Mouse (Mus musculus): ENCODE results near the gene Nptn. TPM values are rescaled to one million over a fixed set of nuclear protein-coding genes. Genes with fewer than 3 reads are reported as not detected.

The Nptn gene
- polyA plus RNA-seq, 1 experiment = 80.2 TPM

- Histone ChIP-seq H3K27me3 (ENCODE audit: control insufficient read depth, insufficient read depth, low read length) (no peaks in the 10 kb centered on the region), H3K4me1 (ENCODE audit: control insufficient read depth, insufficient read depth, low read length) (no peaks in the 10 kb centered on the region), H3K27ac (ENCODE audit: control insufficient read depth, insufficient read depth, low read depth, low read length) (no peak overlapping the region), H3K4me3 (ENCODE audit: control insufficient read depth, low read depth, low read length) (no peak overlapping the region), H3K36me3 (ENCODE audit: control insufficient read depth, insufficient read depth, low read length) (no peaks in the 10 kb centered on the region)
- TF ChIP-seq CTCF (IDR thresholded peaks at IDR 0.05; ENCODE audit: control insufficient read depth, insufficient read depth, insufficient replicate concordance, low read depth, low read length) = no peak
- TF ChIP-seq POLR2A (IDR thresholded peaks at IDR 0.05; ENCODE audit: control insufficient read depth, low read depth, low read length) = no peak
Observed at GRCm38 (mm10) chr9:58630441-58630840, 48.4 kb downstream of the Nptn start.

- TF ChIP-seq CTCF (IDR thresholded peaks at IDR 0.05; ENCODE audit: control insufficient read depth, insufficient read depth, insufficient replicate concordance, low read depth, low read length) = no peak
- TF ChIP-seq POLR2A (IDR thresholded peaks at IDR 0.05; ENCODE audit: control insufficient read depth, low read depth, low read length) = no peak
- Histone ChIP-seq H3K36me3 (ENCODE audit: control insufficient read depth, insufficient read depth, low read length) (no peaks in the 10 kb centered on the region), H3K27ac (ENCODE audit: control insufficient read depth, insufficient read depth, low read depth, low read length) (no peak overlapping the region), H3K4me1 (ENCODE audit: control insufficient read depth, insufficient read depth, low read length) (no peaks in the 10 kb centered on the region; the same call in 1 of the 2 replicates), H3K4me3 (ENCODE audit: control insufficient read depth, low read depth, low read length) (no peak overlapping the region), H3K27me3 (ENCODE audit: control insufficient read depth, insufficient read depth, low read length) (no peaks in the 10 kb centered on the region)
Observed at GRCm38 (mm10) chr9:58648406-58649264, 66.6 kb downstream of the Nptn start.

GRCm38 (mm10) chr9:58649265-58649626 is 67.2 kb downstream of the Nptn start:
- no peaks in the 10 kb centered on the region for H3K36me3 ChIP-seq (ENCODE audit: control insufficient read depth, insufficient read depth, low read length)
- no peak overlapping the region for H3K27ac ChIP-seq (ENCODE audit: control insufficient read depth, insufficient read depth, low read depth, low read length)
- no peaks in the 10 kb centered on the region; the same call in 1 of the 2 replicates for H3K4me1 ChIP-seq (ENCODE audit: control insufficient read depth, insufficient read depth, low read length)
- no peak overlapping the region for H3K4me3 ChIP-seq (ENCODE audit: control insufficient read depth, low read depth, low read length)
- no peaks in the 10 kb centered on the region for H3K27me3 ChIP-seq (ENCODE audit: control insufficient read depth, insufficient read depth, low read length)
- TF ChIP-seq POLR2A (IDR thresholded peaks at IDR 0.05; ENCODE audit: control insufficient read depth, low read depth, low read length) (no peak), CTCF (IDR thresholded peaks at IDR 0.05; ENCODE audit: control insufficient read depth, insufficient read depth, insufficient replicate concordance, low read depth, low read length) (no peak)

DNA sequence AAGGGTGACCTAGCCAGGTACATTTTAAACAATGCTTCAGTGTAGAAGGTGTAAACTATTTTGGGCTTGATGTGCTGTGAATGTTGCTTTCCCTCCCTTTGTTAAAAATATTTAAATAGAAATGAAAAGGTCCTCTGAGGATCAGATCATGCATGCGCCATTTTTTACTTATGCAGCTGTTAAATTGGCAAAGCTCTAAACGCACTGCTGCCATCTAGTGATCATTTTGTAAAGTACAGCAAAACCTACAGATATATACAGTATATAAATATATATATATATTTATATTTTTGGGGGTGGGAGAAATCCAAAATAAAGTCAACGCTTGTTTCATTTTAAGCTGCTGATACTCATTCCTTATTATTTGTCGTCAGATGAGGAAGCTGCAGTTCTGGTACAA is 70.0 kb downstream of the Nptn start:
- no peak for TF ChIP-seq POLR2A (IDR thresholded peaks at IDR 0.05; ENCODE audit: control insufficient read depth, low read depth, low read length)
- TF ChIP-seq CTCF (IDR thresholded peaks at IDR 0.05; ENCODE audit: control insufficient read depth, insufficient read depth, insufficient replicate concordance, low read depth, low read length) = no peak
- Histone ChIP-seq H3K4me3 (ENCODE audit: control insufficient read depth, low read depth, low read length) (no peak overlapping the region), H3K4me1 (ENCODE audit: control insufficient read depth, insufficient read depth, low read length) (no peaks in the 10 kb centered on the region), H3K27me3 (ENCODE audit: control insufficient read depth, insufficient read depth, low read length) (no peaks in the 10 kb centered on the region), H3K36me3 (ENCODE audit: control insufficient read depth, insufficient read depth, low read length) (no peaks in the 10 kb centered on the region), H3K27ac (ENCODE audit: control insufficient read depth, insufficient read depth, low read depth, low read length) (no peak overlapping the region)

- H3K27ac ChIP-seq (ENCODE audit: control insufficient read depth, insufficient read depth, low read depth, low read length) = no peak overlapping the region
- no peaks in the 10 kb centered on the region for H3K36me3 ChIP-seq (ENCODE audit: control insufficient read depth, insufficient read depth, low read length)
- no peaks in the 10 kb centered on the region for H3K27me3 ChIP-seq (ENCODE audit: control insufficient read depth, insufficient read depth, low read length)
- no peak overlapping the region for H3K4me3 ChIP-seq (ENCODE audit: control insufficient read depth, low read depth, low read length)
- H3K4me1 ChIP-seq (ENCODE audit: control insufficient read depth, insufficient read depth, low read length) = no peaks in the 10 kb centered on the region
- TF ChIP-seq POLR2A (IDR thresholded peaks at IDR 0.05; ENCODE audit: control insufficient read depth, low read depth, low read length) (no peak), CTCF (IDR thresholded peaks at IDR 0.05; ENCODE audit: control insufficient read depth, insufficient read depth, insufficient replicate concordance, low read depth, low read length) (no peak)
Observed at GRCm38 (mm10) chr9:58654494-58654893, 72.5 kb downstream of the Nptn start.

DNA sequence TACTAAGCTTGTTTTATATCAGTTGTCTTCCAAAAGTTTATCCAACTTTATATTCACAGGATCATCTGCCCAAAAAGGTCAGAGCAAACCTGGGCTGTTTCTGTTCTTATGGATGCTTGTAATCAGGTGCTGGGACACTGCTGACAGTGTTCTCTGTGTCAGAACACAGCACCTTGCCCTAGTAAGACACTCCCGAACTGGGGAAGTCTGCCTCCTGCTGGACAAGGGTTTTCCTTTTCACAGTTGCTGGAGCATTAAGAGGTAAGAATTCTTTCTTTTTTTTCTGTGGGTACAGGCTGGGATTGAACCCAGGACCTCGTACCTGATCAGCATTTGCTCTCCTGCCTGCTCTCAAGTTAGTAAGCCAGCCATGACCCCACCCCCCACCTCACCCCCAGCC is 74.4 kb downstream of the Nptn start:
- Histone ChIP-seq H3K27ac (ENCODE audit: control insufficient read depth, insufficient read depth, low read depth, low read length) (no peak overlapping the region), H3K27me3 (ENCODE audit: control insufficient read depth, insufficient read depth, low read length) (no peaks in the 10 kb centered on the region), H3K36me3 (ENCODE audit: control insufficient read depth, insufficient read depth, low read length) (no peaks in the 10 kb centered on the region), H3K4me1 (ENCODE audit: control insufficient read depth, insufficient read depth, low read length) (no peaks in the 10 kb centered on the region), H3K4me3 (ENCODE audit: control insufficient read depth, low read depth, low read length) (no peak overlapping the region)
- no peak for TF ChIP-seq CTCF (IDR thresholded peaks at IDR 0.05; ENCODE audit: control insufficient read depth, insufficient read depth, insufficient replicate concordance, low read depth, low read length)
- no peak for TF ChIP-seq POLR2A (IDR thresholded peaks at IDR 0.05; ENCODE audit: control insufficient read depth, low read depth, low read length)

DNA sequence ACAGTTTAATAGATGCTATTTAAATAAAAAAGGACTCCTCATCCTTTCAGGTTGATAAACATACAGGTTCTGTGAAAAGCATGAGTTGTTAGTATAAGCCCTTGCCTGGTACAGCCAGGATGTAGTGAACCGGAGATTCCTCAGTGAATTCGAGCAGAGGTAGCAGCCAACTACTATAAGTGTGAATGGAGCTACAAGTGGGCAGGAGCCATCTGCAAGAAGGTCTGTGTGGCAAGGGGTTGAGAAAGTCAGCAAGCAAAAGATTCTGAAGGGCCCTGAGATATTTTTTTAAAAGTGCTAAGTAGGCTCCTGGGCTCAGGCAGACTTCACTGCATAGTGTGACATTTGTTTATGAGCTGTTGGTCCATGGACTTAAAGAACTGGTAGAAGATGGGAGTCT is 74.8 kb downstream of the Nptn start:
- Histone ChIP-seq H3K27ac (ENCODE audit: control insufficient read depth, insufficient read depth, low read depth, low read length) (no peak overlapping the region), H3K4me1 (ENCODE audit: control insufficient read depth, insufficient read depth, low read length) (no peaks in the 10 kb centered on the region), H3K27me3 (ENCODE audit: control insufficient read depth, insufficient read depth, low read length) (no peaks in the 10 kb centered on the region), H3K36me3 (ENCODE audit: control insufficient read depth, insufficient read depth, low read length) (no peaks in the 10 kb centered on the region), H3K4me3 (ENCODE audit: control insufficient read depth, low read depth, low read length) (no peak overlapping the region)
- no peak for TF ChIP-seq CTCF (IDR thresholded peaks at IDR 0.05; ENCODE audit: control insufficient read depth, insufficient read depth, insufficient replicate concordance, low read depth, low read length)
- no peak for TF ChIP-seq POLR2A (IDR thresholded peaks at IDR 0.05; ENCODE audit: control insufficient read depth, low read depth, low read length)

All from testis, adult 2 months (tissue).